22 mouse cellular contexts compared by ENCODE assay signal in genomic region chr14:93284009-93284408, GRCm38 (mm10).
A peak's percentile ranks its signal among the peaks of the same experiment; 100 is the strongest.
DNase-seq lines count a peak whose midpoint lies in the region; ATAC-seq and TF ChIP-seq lines count a peak whose summit lies in the region.
"Had no signal": no experiment of that assay in that cellular context is flagged by ENCODE, and none has a peak within 500 bp of the region (broad histone marks: within the 10 kb centered on the region; RNA-seq: fewer than 3 reads in every experiment).

No protein-coding gene starts in this region.

- 55% methylated on average over 3 of the region's 3 CpGs for WGBS in liver, embryonic 14.5 days (ENCODE audit: insufficient replicate concordance)
- 79% methylated on average over 3 of the region's 3 CpGs for WGBS in liver, embryonic 11.5 days
- WGBS in intestine, embryonic 16.5 days = 59% methylated on average over 3 of the region's 3 CpGs
- WGBS in liver, embryonic 16.5 days (ENCODE audit: insufficient replicate concordance) = 62% methylated on average over 3 of the region's 3 CpGs

- DNase-seq in liver, embryonic 14.5 days (ENCODE audit: low read depth in 3 of 3, low spot score in 3 of 3) = peak in 2 of 3 experiments; percentile 1 to 2
- DNase-seq in liver, embryonic 11.5 days (ENCODE audit: low spot score) = no peak
- DNase-seq in left cerebral cortex, adult 9 months (ENCODE audit: low spot score in 2 of 2) = no peak
- DNase-seq in gastrocnemius, postnatal 14 days = no peak
- DNase-seq: adrenal gland, adult 2 months; adrenal gland, postnatal 14 days; cerebellum, adult 11 months; cerebellum, adult 2 months; cerebellum, adult 9-11 months; cerebellum, postnatal 25 days; forebrain, postnatal 0 days; gastrocnemius, postnatal 10 days; heart, adult 11 months had no signal

- no peak for TF ChIP-seq EP300 in liver, embryonic 14.5 days (IDR thresholded peaks at IDR 0.05; ENCODE audit: low read depth)

- TF ChIP-seq CTCF in liver, embryonic 14.5 days (IDR thresholded peaks at IDR 0.05; ENCODE audit: low read depth) = no peak

- ATAC-seq in liver, embryonic 14.5 days (ENCODE audit: insufficient read depth) = no peak
- no peak for ATAC-seq in liver, embryonic 11.5 days (replicated peaks; ENCODE audit: low FRiP score)
- peak; percentile 96 for ATAC-seq in intestine, embryonic 16.5 days
- peak; percentile 64; the same call in 1 of the 2 replicates for ATAC-seq in liver, embryonic 16.5 days (ENCODE audit: low read depth)
- ATAC-seq: CD4-positive, CD25-positive, alpha-beta regulatory T cell, adult 4 months; forebrain, embryonic 14.5 days; forebrain, postnatal 0 days had no signal

- no peaks in the 10 kb centered on the region for H3K27me3 ChIP-seq in liver, embryonic 14.5 days (ENCODE audit: control insufficient read depth, insufficient read depth, low read length)
- H3K27me3 ChIP-seq in liver, embryonic 11.5 days (replicated peaks; ENCODE audit: control insufficient read depth, insufficient read depth, low read length) = no peaks in the 10 kb centered on the region
- H3K27me3 ChIP-seq in intestine, embryonic 16.5 days (replicated peaks; ENCODE audit: control insufficient read depth, insufficient read depth, low read length) = no peaks in the 10 kb centered on the region
- H3K27me3 ChIP-seq in liver, embryonic 16.5 days (ENCODE audit: control insufficient read depth, insufficient read depth, low read depth, low read length) = no peaks in the 10 kb centered on the region
- H3K27me3 ChIP-seq: embryonic facial prominence, embryonic 12.5 days; embryonic facial prominence, embryonic 15.5 days; hindbrain, embryonic 12.5 days; hindbrain, embryonic 15.5 days had no signal

- intact Hi-C loops in gastrocnemius, postnatal 14 days (cut with DNase I; ENCODE audit: low total_unique reads) = no loop called here

- H3K4me2 ChIP-seq in liver, embryonic 14.5 days (ENCODE audit: low read depth) = no peak overlapping the region
- H3K4me2 ChIP-seq in liver, embryonic 11.5 days = no peak overlapping the region
- no peak overlapping the region for H3K4me2 ChIP-seq in intestine, embryonic 16.5 days (ENCODE audit: low read depth, low read length)
- H3K4me2 ChIP-seq in liver, embryonic 16.5 days (ENCODE audit: low read depth, low read length) = no peak overlapping the region
- H3K4me2 ChIP-seq: embryonic facial prominence, embryonic 12.5 days; embryonic facial prominence, embryonic 15.5 days; heart, embryonic 11.5 days; hindbrain, embryonic 12.5 days; hindbrain, embryonic 15.5 days had no signal

- H3K36me3 ChIP-seq in liver, embryonic 14.5 days (replicated peaks; ENCODE audit: control insufficient read depth, insufficient read depth, low read depth) = no peaks in the 10 kb centered on the region
- no peaks in the 10 kb centered on the region for H3K36me3 ChIP-seq in liver, embryonic 11.5 days (ENCODE audit: control insufficient read depth, insufficient read depth, low read length)
- H3K36me3 ChIP-seq in intestine, embryonic 16.5 days (ENCODE audit: control insufficient read depth, insufficient read depth, low read length) = no peaks in the 10 kb centered on the region
- H3K36me3 ChIP-seq in liver, embryonic 16.5 days (ENCODE audit: control insufficient read depth, insufficient read depth) = no peaks in the 10 kb centered on the region
- H3K36me3 ChIP-seq: embryonic facial prominence, embryonic 12.5 days; embryonic facial prominence, embryonic 15.5 days; hindbrain, embryonic 12.5 days; hindbrain, embryonic 15.5 days had no signal

- H3K9ac ChIP-seq in liver, embryonic 14.5 days (replicated peaks) = no peak overlapping the region
- no peak overlapping the region for H3K9ac ChIP-seq in liver, embryonic 11.5 days (ENCODE audit: low read depth, low read length)
- no peak overlapping the region for H3K9ac ChIP-seq in intestine, embryonic 16.5 days (ENCODE audit: low read depth, low read length)
- no peak overlapping the region for H3K9ac ChIP-seq in liver, embryonic 16.5 days (ENCODE audit: low read depth, low read length)
- H3K9ac ChIP-seq: embryonic facial prominence, embryonic 12.5 days; embryonic facial prominence, embryonic 15.5 days; forebrain, postnatal 0 days; hindbrain, embryonic 12.5 days; hindbrain, embryonic 15.5 days had no signal

- no peaks in the 10 kb centered on the region for H3K9me3 ChIP-seq in liver, embryonic 14.5 days (ENCODE audit: control insufficient read depth, low read length)
- H3K9me3 ChIP-seq in liver, embryonic 11.5 days (ENCODE audit: control insufficient read depth, low read length) = no peaks in the 10 kb centered on the region
- no peaks in the 10 kb centered on the region for H3K9me3 ChIP-seq in intestine, embryonic 16.5 days (ENCODE audit: control insufficient read depth, low read length)
- H3K9me3 ChIP-seq in liver, embryonic 16.5 days (replicated peaks; ENCODE audit: control insufficient read depth, low read length) = no peaks in the 10 kb centered on the region
- H3K9me3 ChIP-seq: embryonic facial prominence, embryonic 12.5 days; embryonic facial prominence, embryonic 15.5 days; hindbrain, embryonic 12.5 days; hindbrain, embryonic 15.5 days had no signal

- H3K27ac ChIP-seq in liver, embryonic 14.5 days = no peak overlapping the region
- H3K27ac ChIP-seq in liver, embryonic 11.5 days (ENCODE audit: low read depth, low read length) = no peak overlapping the region
- no peak overlapping the region for H3K27ac ChIP-seq in intestine, embryonic 16.5 days (ENCODE audit: low read length)
- no peak overlapping the region for H3K27ac ChIP-seq in liver, embryonic 16.5 days (ENCODE audit: low read length)
- H3K27ac ChIP-seq: embryonic facial prominence, embryonic 12.5 days; embryonic facial prominence, embryonic 15.5 days; hindbrain, embryonic 12.5 days; hindbrain, embryonic 15.5 days had no signal

- no peaks in the 10 kb centered on the region for H3K4me1 ChIP-seq in liver, embryonic 14.5 days (replicated peaks; ENCODE audit: control insufficient read depth in 2 of 2, insufficient read depth in 2 of 2, low read length in 1 of 2)
- H3K4me1 ChIP-seq in liver, embryonic 11.5 days (replicated peaks; ENCODE audit: control insufficient read depth, insufficient read depth, low read length) = no peaks in the 10 kb centered on the region
- no peaks in the 10 kb centered on the region for H3K4me1 ChIP-seq in intestine, embryonic 16.5 days (ENCODE audit: control insufficient read depth, insufficient read depth, low read length)
- no peaks in the 10 kb centered on the region for H3K4me1 ChIP-seq in liver, embryonic 16.5 days (ENCODE audit: control insufficient read depth, low read depth, low read length)
- H3K4me1 ChIP-seq: embryonic facial prominence, embryonic 12.5 days; embryonic facial prominence, embryonic 15.5 days; hindbrain, embryonic 12.5 days; hindbrain, embryonic 15.5 days had no signal

- no peak overlapping the region for H3K4me3 ChIP-seq in liver, embryonic 14.5 days (ENCODE audit: insufficient read depth in 1 of 2, low read depth in 2 of 2, low read length in 2 of 2)
- no peak overlapping the region for H3K4me3 ChIP-seq in liver, embryonic 11.5 days (ENCODE audit: low read depth, low read length)
- no peak overlapping the region for H3K4me3 ChIP-seq in intestine, embryonic 16.5 days (ENCODE audit: low read length)
- H3K4me3 ChIP-seq in liver, embryonic 16.5 days (ENCODE audit: low read depth, low read length) = no peak overlapping the region
- H3K4me3 ChIP-seq: embryonic facial prominence, embryonic 12.5 days; embryonic facial prominence, embryonic 15.5 days; hindbrain, embryonic 12.5 days; hindbrain, embryonic 15.5 days had no signal

Comparison
In these comparisons a context has a peak if more than half of its experiments do, and no peak if none do; other contexts are left out.
1. ATAC-seq: peak in intestine, embryonic 16.5 days (single experiment) and liver, embryonic 16.5 days (single experiment); none in liver, embryonic 14.5 days (single experiment) and liver, embryonic 11.5 days (single experiment).
2. DNase-seq: peak in liver, embryonic 14.5 days (2 of 3); none in liver, embryonic 11.5 days (single experiment), left cerebral cortex, adult 9 months (0 of 2) and gastrocnemius, postnatal 14 days (single experiment).